Comparison of ENCODE assay signal across 21 mouse cellular contexts in the genomic region with DNA sequence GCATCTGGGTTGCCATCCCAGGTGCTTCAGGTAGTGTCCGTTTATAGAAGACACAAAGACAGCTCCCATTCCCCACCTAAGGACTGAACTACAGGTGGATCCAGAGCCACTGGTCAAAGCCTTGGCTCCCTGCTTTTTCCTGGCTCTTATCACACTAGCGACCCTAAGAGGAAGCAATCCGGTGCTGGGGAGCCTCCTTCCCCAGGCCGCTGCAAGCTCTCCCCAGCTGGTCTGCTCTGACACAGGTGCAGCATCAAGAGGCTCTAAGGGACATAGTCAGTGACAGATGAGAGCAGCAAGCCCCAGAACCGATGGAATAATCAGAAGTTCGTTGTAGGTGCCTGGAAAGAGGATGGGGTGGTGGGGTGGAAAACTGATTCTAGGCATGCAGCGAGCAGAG. TPM values are rescaled to one million over a fixed set of nuclear protein-coding genes. Genes with fewer than 3 reads are reported as not detected.
DNase-seq lines count a peak whose midpoint lies in the region; TF ChIP-seq lines count a peak whose summit lies in the region.
"Had no signal": no experiment of that assay in that cellular context is flagged by ENCODE, and none has a peak within 500 bp of the region (broad histone marks: within the 10 kb centered on the region; RNA-seq: fewer than 3 reads in every experiment).

No protein-coding gene starts in this region.

- no peak for DNase-seq in layer of hippocampus, adult 2 months (ENCODE audit: low spot score in 2 of 2)
- no peak for DNase-seq in layer of hippocampus, postnatal 10 days (ENCODE audit: low spot score in 2 of 2)
- peak; percentile 42 for DNase-seq in thymus, adult 2 months
- no peak for DNase-seq in thymus, adult 18-20 months
- peak; percentile 59 for DNase-seq in thymus, postnatal 25 days
- no peak for DNase-seq in cerebellum, postnatal 36 days
- DNase-seq: adrenal gland, adult 2 months; adrenal gland, postnatal 14 days; cerebellum, adult 11 months; cerebellum, postnatal 25 days; embryo, embryonic 11 days; forebrain, postnatal 0 days; gastrocnemius, postnatal 25 days; heart, adult 2 months had no signal

- no peaks in the 10 kb centered on the region for H3K27me3 ChIP-seq in thymus, adult 2 months (ENCODE audit: control insufficient read depth, insufficient read depth, low read length)
- H3K27me3 ChIP-seq: embryonic facial prominence, embryonic 13.5 days; hindbrain, embryonic 12.5 days; hindbrain, embryonic 15.5 days had no signal

- no peak for TF ChIP-seq POLR2A in thymus, adult 2 months (IDR thresholded peaks at IDR 0.05; ENCODE audit: control insufficient read depth, extremely low read depth, insufficient read depth, low read length, poor library complexity)

- H3K4me1 ChIP-seq in thymus, adult 2 months (replicated peaks; ENCODE audit: control insufficient read depth, insufficient read depth, low read length), result peaks cover 83% of the 10 kb centered on the region

- WGBS in thymus, adult 2 months, result 46% methylated on average over 7 of the region's 7 CpGs

- H3K4me3 ChIP-seq in layer of hippocampus, adult 2 months, result no peak overlapping the region
- H3K4me3 ChIP-seq in thymus, adult 2 months (ENCODE audit: control insufficient read depth, insufficient read depth, low read length), result no peak overlapping the region
- H3K4me3 ChIP-seq: embryonic facial prominence, embryonic 10.5 days; embryonic facial prominence, embryonic 13.5 days; erythroblast, embryonic 14.5 days; heart, adult 2 months; heart, embryonic 10.5 days; heart, embryonic 13.5 days; hindbrain, embryonic 12.5 days; hindbrain, embryonic 15.5 days had no signal

- no peak for TF ChIP-seq CTCF in layer of hippocampus, adult 2 months (conservative IDR thresholded peaks at IDR 0.05)
- no peak for TF ChIP-seq CTCF in thymus, adult 2 months (IDR thresholded peaks at IDR 0.05; ENCODE audit: borderline replicate concordance, control insufficient read depth, extremely low read depth, insufficient read depth, low read length, poor library complexity)

- H3K27ac ChIP-seq in layer of hippocampus, adult 2 months, result peak overlapping the region; percentile 55; the same call in 1 of the 2 replicates
- peak overlapping the region; percentile 42; the same call in 1 of the 2 replicates for H3K27ac ChIP-seq in thymus, adult 2 months (ENCODE audit: control insufficient read depth, insufficient read depth, low read length)
- H3K27ac ChIP-seq: embryonic facial prominence, embryonic 13.5 days; heart, embryonic 10.5 days; heart, embryonic 13.5 days; hindbrain, embryonic 12.5 days had no signal

- H3K36me3 ChIP-seq in thymus, adult 2 months (ENCODE audit: control insufficient read depth, insufficient read depth, low read length), result no peaks in the 10 kb centered on the region
- H3K36me3 ChIP-seq: embryonic facial prominence, embryonic 10.5 days; embryonic facial prominence, embryonic 13.5 days; heart, embryonic 10.5 days; heart, embryonic 13.5 days; hindbrain, embryonic 12.5 days; hindbrain, embryonic 15.5 days had no signal

RNA-seq across cellular contexts. Expression of a gene that starts 54.8 kb away (rescaled TPM):
- total RNA-seq in layer of hippocampus, adult 2 months (2021), result 10 to 100 TPM; 54.3 to 64.6 TPM
- 10 to 100 TPM; 41.4 to 44.5 TPM for total RNA-seq in layer of hippocampus, postnatal 10 days (2021)
- polyA plus RNA-seq in thymus, adult 2 months (2012; rRNA removed), result 322 and 334 TPM in 2 replicates

Comparison
In these comparisons a context has a peak if more than half of its experiments do, and no peak if none do; other contexts are left out.
1. DNase-seq: peak in thymus, adult 2 months (single experiment) and thymus, postnatal 25 days (single experiment); none in layer of hippocampus, adult 2 months (0 of 2), layer of hippocampus, postnatal 10 days (0 of 2), thymus, adult 18-20 months (0 of 2) and cerebellum, postnatal 36 days (0 of 2).